Mouse (Mus musculus): ENCODE results near the gene Dtx2. TPM values are rescaled to one million over a fixed set of nuclear protein-coding genes. Genes with fewer than 3 reads are reported as not detected.

Dtx2 gene
- polyA plus RNA-seq, 1 experiment from 2014 or later, result 17.4 TPM

- ATAC-seq (ENCODE audit: insufficient number of reproducible peaks, insufficient read depth, low FRiP score, low read depth), result peak; percentile 48; the same call in 1 of the 2 replicates
- H3K4me2 ChIP-seq (ENCODE audit: low read length), result no peak overlapping the region
- 0% methylated on average over 1 of the region's 1 CpGs for WGBS
- peaks cover 40% of the 10 kb centered on the region; the same call in 1 of the 2 replicates for H3K36me3 ChIP-seq (ENCODE audit: control insufficient read depth, insufficient read depth, low read length)
- H3K4me1 ChIP-seq (ENCODE audit: control insufficient read depth in 2 of 2, insufficient read depth in 2 of 2, low read length in 2 of 2), result peaks cover 34 to 46% of the 10 kb centered on the region in 2 experiments
- H3K9ac ChIP-seq (ENCODE audit: low read length), result no peak overlapping the region
- H3K4me3 ChIP-seq (ENCODE audit: control insufficient read depth in 1 of 2, insufficient read depth in 1 of 2, low read depth in 1 of 2, low read length in 2 of 2), result no peak overlapping the region
- H3K27me3 ChIP-seq (ENCODE audit: control insufficient read depth, insufficient read depth, low read length), result no peaks in the 10 kb centered on the region
- no peaks in the 10 kb centered on the region for H3K9me3 ChIP-seq (ENCODE audit: control insufficient read depth, low read length)
- peak overlapping the region; percentile 14 to 57; a peak in 2 of 4 replicates for H3K27ac ChIP-seq (replicated peaks in 1 of 2; ENCODE audit: control insufficient read depth in 1 of 2, insufficient read depth in 1 of 2, low read depth in 2 of 2, low read length in 2 of 2)
These were observed 25.3 kb downstream of the Dtx2 start for GRCm38 (mm10) chr5:136019907-136020306.

GRCm38 (mm10) chr5:136025712-136026111, 31.1 kb downstream of the Dtx2 start:
- Histone ChIP-seq H3K4me2 (ENCODE audit: low read length) (no peak overlapping the region), H3K4me3 (ENCODE audit: control insufficient read depth in 1 of 2, insufficient read depth in 1 of 2, low read depth in 1 of 2, low read length in 2 of 2) (no peak overlapping the region), H3K27ac (replicated peaks in 1 of 2; ENCODE audit: control insufficient read depth in 1 of 2, insufficient read depth in 1 of 2, low read depth in 2 of 2, low read length in 2 of 2) (no peak overlapping the region), H3K9me3 (ENCODE audit: control insufficient read depth, low read length) (no peaks in the 10 kb centered on the region), H3K36me3 (ENCODE audit: control insufficient read depth, insufficient read depth, low read length) (peaks cover 69% of the 10 kb centered on the region), H3K4me1 (ENCODE audit: control insufficient read depth in 2 of 2, insufficient read depth in 2 of 2, low read length in 2 of 2) (no peaks in the 10 kb centered on the region), H3K27me3 (ENCODE audit: control insufficient read depth, insufficient read depth, low read length) (no peaks in the 10 kb centered on the region), H3K9ac (ENCODE audit: low read length) (no peak overlapping the region)
- ATAC-seq (ENCODE audit: insufficient number of reproducible peaks, insufficient read depth, low FRiP score, low read depth), result no peak
- 76% methylated on average over 3 of the region's 3 CpGs for WGBS

- no peaks in the 10 kb centered on the region for H3K4me1 ChIP-seq (ENCODE audit: control insufficient read depth in 2 of 2, insufficient read depth in 2 of 2, low read length in 2 of 2)
- no peaks in the 10 kb centered on the region for H3K9me3 ChIP-seq (ENCODE audit: control insufficient read depth, low read length)
- ATAC-seq (ENCODE audit: insufficient number of reproducible peaks, insufficient read depth, low FRiP score, low read depth), result no peak
- H3K4me2 ChIP-seq (ENCODE audit: low read length), result no peak overlapping the region
- H3K4me3 ChIP-seq (ENCODE audit: control insufficient read depth in 1 of 2, insufficient read depth in 1 of 2, low read depth in 1 of 2, low read length in 2 of 2), result no peak overlapping the region
- H3K9ac ChIP-seq (ENCODE audit: low read length), result no peak overlapping the region
- no peak overlapping the region for H3K27ac ChIP-seq (replicated peaks in 1 of 2; ENCODE audit: control insufficient read depth in 1 of 2, insufficient read depth in 1 of 2, low read depth in 2 of 2, low read length in 2 of 2)
- H3K27me3 ChIP-seq (ENCODE audit: control insufficient read depth, insufficient read depth, low read length), result no peaks in the 10 kb centered on the region
- peaks cover 69% of the 10 kb centered on the region for H3K36me3 ChIP-seq (ENCODE audit: control insufficient read depth, insufficient read depth, low read length)
- 92% methylated on average over 9 of the region's 9 CpGs for WGBS
These were observed 32.3 kb downstream of the Dtx2 start for GRCm38 (mm10) chr5:136026859-136027258.

GRCm38 (mm10) chr5:136027612-136028311, 33.2 kb downstream of the Dtx2 start:
- H3K9ac ChIP-seq (ENCODE audit: low read length), result no peak overlapping the region
- H3K36me3 ChIP-seq (ENCODE audit: control insufficient read depth, insufficient read depth, low read length), result peaks cover 77% of the 10 kb centered on the region
- WGBS, result 84% methylated on average over 11 of the region's 11 CpGs
- H3K4me2 ChIP-seq (ENCODE audit: low read length), result no peak overlapping the region
- no peak for ATAC-seq (ENCODE audit: insufficient number of reproducible peaks, insufficient read depth, low FRiP score, low read depth)
- H3K27me3 ChIP-seq (ENCODE audit: control insufficient read depth, insufficient read depth, low read length), result no peaks in the 10 kb centered on the region
- no peaks in the 10 kb centered on the region for H3K9me3 ChIP-seq (ENCODE audit: control insufficient read depth, low read length)
- H3K4me3 ChIP-seq (ENCODE audit: control insufficient read depth in 1 of 2, insufficient read depth in 1 of 2, low read depth in 1 of 2, low read length in 2 of 2), result no peak overlapping the region
- H3K4me1 ChIP-seq (ENCODE audit: control insufficient read depth in 2 of 2, insufficient read depth in 2 of 2, low read length in 2 of 2), result no peaks in the 10 kb centered on the region
- no peak overlapping the region for H3K27ac ChIP-seq (replicated peaks in 1 of 2; ENCODE audit: control insufficient read depth in 1 of 2, insufficient read depth in 1 of 2, low read depth in 2 of 2, low read length in 2 of 2)

- Histone ChIP-seq H3K36me3 (ENCODE audit: control insufficient read depth, insufficient read depth, low read length) (peaks cover 33% of the 10 kb centered on the region), H3K27ac (replicated peaks in 1 of 2; ENCODE audit: control insufficient read depth in 1 of 2, insufficient read depth in 1 of 2, low read depth in 2 of 2, low read length in 2 of 2) (no peak overlapping the region), H3K4me1 (ENCODE audit: control insufficient read depth in 2 of 2, insufficient read depth in 2 of 2, low read length in 2 of 2) (peaks cover 0 to 4% of the 10 kb centered on the region in 2 experiments; a peak in 1 of 4 replicates), H3K9ac (ENCODE audit: low read length) (no peak overlapping the region), H3K4me2 (ENCODE audit: low read length) (no peak overlapping the region), H3K4me3 (ENCODE audit: control insufficient read depth in 1 of 2, insufficient read depth in 1 of 2, low read depth in 1 of 2, low read length in 2 of 2) (no peak overlapping the region), H3K9me3 (ENCODE audit: control insufficient read depth, low read length) (no peaks in the 10 kb centered on the region), H3K27me3 (ENCODE audit: control insufficient read depth, insufficient read depth, low read length) (no peaks in the 10 kb centered on the region)
- ATAC-seq (ENCODE audit: insufficient number of reproducible peaks, insufficient read depth, low FRiP score, low read depth), result no peak
- 83% methylated on average over 4 of the region's 4 CpGs for WGBS
These were observed 40.3 kb downstream of the Dtx2 start for GRCm38 (mm10) chr5:136034868-136035267.

- no peaks in the 10 kb centered on the region for H3K27me3 ChIP-seq (ENCODE audit: control insufficient read depth, insufficient read depth, low read length)
- ATAC-seq (ENCODE audit: insufficient number of reproducible peaks, insufficient read depth, low FRiP score, low read depth), result no peak
- H3K4me2 ChIP-seq (ENCODE audit: low read length), result no peak overlapping the region
- no peak overlapping the region for H3K27ac ChIP-seq (replicated peaks in 1 of 2; ENCODE audit: control insufficient read depth in 1 of 2, insufficient read depth in 1 of 2, low read depth in 2 of 2, low read length in 2 of 2)
- H3K36me3 ChIP-seq (ENCODE audit: control insufficient read depth, insufficient read depth, low read length), result peaks cover 29% of the 10 kb centered on the region
- no peaks in the 10 kb centered on the region for H3K9me3 ChIP-seq (ENCODE audit: control insufficient read depth, low read length)
- no peak overlapping the region for H3K4me3 ChIP-seq (ENCODE audit: control insufficient read depth in 1 of 2, insufficient read depth in 1 of 2, low read depth in 1 of 2, low read length in 2 of 2)
- peaks cover 0 to 6% of the 10 kb centered on the region in 2 experiments; a peak in 2 of 4 replicates for H3K4me1 ChIP-seq (ENCODE audit: control insufficient read depth in 2 of 2, insufficient read depth in 2 of 2, low read length in 2 of 2)
- no peak overlapping the region for H3K9ac ChIP-seq (ENCODE audit: low read length)
- WGBS, result 85% methylated on average over 1 of the region's 1 CpGs
These were observed 40.7 kb downstream of the Dtx2 start for GRCm38 (mm10) chr5:136035285-136035684.

GRCm38 (mm10) chr5:136036667-136037066, 42.1 kb downstream of the Dtx2 start:
- 100% methylated on average over 1 of the region's 1 CpGs for WGBS

More at GRCm38 (mm10) chr5:136036667-136037066, 42.1 kb downstream of the Dtx2 start:
- H3K36me3 ChIP-seq (ENCODE audit: control insufficient read depth, insufficient read depth, low read length), result peaks cover 15% of the 10 kb centered on the region
- no peak overlapping the region for H3K27ac ChIP-seq (replicated peaks in 1 of 2; ENCODE audit: control insufficient read depth in 1 of 2, insufficient read depth in 1 of 2, low read depth in 2 of 2, low read length in 2 of 2)
- H3K27me3 ChIP-seq (ENCODE audit: control insufficient read depth, insufficient read depth, low read length), result no peaks in the 10 kb centered on the region
- no peaks in the 10 kb centered on the region for H3K9me3 ChIP-seq (ENCODE audit: control insufficient read depth, low read length)
- H3K4me1 ChIP-seq (ENCODE audit: control insufficient read depth in 2 of 2, insufficient read depth in 2 of 2, low read length in 2 of 2), result peaks cover 0 to 6% of the 10 kb centered on the region in 2 experiments; a peak in 2 of 4 replicates
- H3K9ac ChIP-seq (ENCODE audit: low read length), result no peak overlapping the region
- no peak overlapping the region for H3K4me3 ChIP-seq (ENCODE audit: control insufficient read depth in 1 of 2, insufficient read depth in 1 of 2, low read depth in 1 of 2, low read length in 2 of 2)
- ATAC-seq (ENCODE audit: insufficient number of reproducible peaks, insufficient read depth, low FRiP score, low read depth), result no peak
- no peak overlapping the region for H3K4me2 ChIP-seq (ENCODE audit: low read length)

Data from heart, embryonic 14.5 days (tissue).